Mouse (Mus musculus) liver, embryonic 13.5 days (tissue): ENCODE measurements around the gene Polr2i. TPM values are rescaled to one million over a fixed set of nuclear protein-coding genes. Genes with fewer than 3 reads are reported as not detected.
"Not testable (repeated sequence)": the region's sequence is repeated elsewhere in the genome, so short reads cannot be mapped to it uniquely, and the experiment has no call there.

ENCODE experiments used
- ATAC-seq: fragments of 200-750 bp; cut with Nextera tagmentation; 2 replicates; pipeline ENCODE4 v1.8.0; 2017; ENCODE audit warnings: low read depth, mild to moderate bottlenecking, moderate number of reproducible peaks, moderate library complexity
- DNase-seq: peaks from one replicate; pipeline ENCODE4 v3.0.0; 2022
- H3K27ac ChIP-seq: fragments of 300-500 bp; sonication (generic); 2 replicates; pipeline ENCODE4 v1.5.1; 2015; ENCODE audit warnings: moderate library complexity, mild to moderate bottlenecking, inconsistent platforms
- H3K27me3 ChIP-seq: fragments of 300-500 bp; sonication (generic); 2 replicates; pipeline ENCODE4 v1.6.1; 2015; ENCODE audit warnings: mild to moderate bottlenecking, inconsistent platforms
- H3K36me3 ChIP-seq: fragments of 300-500 bp; sonication (generic); 2 replicates; pipeline ENCODE4 v1.6.1; 2015; ENCODE audit warnings: mild to moderate bottlenecking, inconsistent platforms
- H3K4me1 ChIP-seq: fragments of 300-500 bp; sonication (generic); replicated peaks from 2 replicates; pipeline ENCODE4 v1.6.1; 2015; ENCODE audit warnings: inconsistent platforms
- H3K4me2 ChIP-seq: fragments of 300-500 bp; sonication (generic); 2 replicates; pipeline ENCODE4 v1.6.1; 2015; ENCODE audit warnings: inconsistent platforms, mild to moderate bottlenecking, moderate library complexity
- H3K4me3 ChIP-seq: fragments of 300-500 bp; sonication (generic); replicated peaks from 2 replicates; pipeline ENCODE4 v1.5.1; 2015; ENCODE audit warnings: mild to moderate bottlenecking, inconsistent platforms
- H3K9ac ChIP-seq: fragments of 300-500 bp; sonication (generic); 2 replicates; pipeline ENCODE4 v1.6.1; 2015; ENCODE audit warnings: mild to moderate bottlenecking, inconsistent platforms
- H3K9me3 ChIP-seq: fragments of 300-500 bp; sonication (generic); replicated peaks from 2 replicates; pipeline ENCODE4 v1.6.1; 2016; ENCODE audit warnings: inconsistent platforms
- WGBS: fragments of 180-500 bp; shearing (Covaris S2); methylation state at CpG from one replicate; pipeline ENCODE4 v1.1.7; 2015; ENCODE audit not compliant: insufficient replicate concordance; 5-methylcytosine and 5-hydroxymethylcytosine counted together
- polyA plus RNA-seq: library from polyadenylated mRNA; unstranded; fragments of >200 nt; fragmentation: Nextera tagmentation; extraction: Ambion mirVana; gene quantifications from 2 replicates; pipeline ENCODE4 v1.2.1, GENCODE M21; 2015

The Polr2i gene
- polyA plus RNA-seq, 1 experiment from 2014 or later, result 70.0 TPM

DNA sequence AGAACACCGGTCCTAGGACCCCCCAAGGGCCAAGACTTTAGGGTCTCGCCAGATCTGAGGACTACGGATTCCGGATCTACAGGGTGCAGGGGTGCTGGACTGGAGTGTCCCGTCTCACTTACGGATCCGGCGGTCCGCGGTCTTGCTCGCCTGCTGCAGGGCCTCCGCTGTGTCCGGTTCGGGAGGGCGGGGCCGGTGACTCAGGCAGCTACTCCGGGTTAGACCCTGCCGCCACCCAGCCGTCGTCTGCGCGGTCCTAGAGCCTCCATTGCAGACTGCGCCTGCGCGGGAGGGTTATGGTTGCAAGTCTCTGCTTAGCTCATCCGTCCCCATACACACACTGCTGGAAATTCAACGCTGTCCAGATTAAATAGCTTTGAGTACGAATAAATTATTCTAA lies 36.9 kb upstream of the Polr2i start:
- Histone ChIP-seq H3K4me2 (peak overlapping the region; percentile 94), H3K9me3 (no peaks in the 10 kb centered on the region), H3K4me3 (peak overlapping the region; percentile 86), H3K27me3 (no peaks in the 10 kb centered on the region), H3K9ac (peak overlapping the region; percentile 90), H3K36me3 (peaks cover 30% of the 10 kb centered on the region), H3K4me1 (peaks cover 43% of the 10 kb centered on the region), H3K27ac (peak overlapping the region; percentile 95)
- DNase-seq, result peak; percentile 95
- peak; percentile 90 for ATAC-seq
- WGBS, result 1% methylated on average over 28 of the region's 28 CpGs

DNA sequence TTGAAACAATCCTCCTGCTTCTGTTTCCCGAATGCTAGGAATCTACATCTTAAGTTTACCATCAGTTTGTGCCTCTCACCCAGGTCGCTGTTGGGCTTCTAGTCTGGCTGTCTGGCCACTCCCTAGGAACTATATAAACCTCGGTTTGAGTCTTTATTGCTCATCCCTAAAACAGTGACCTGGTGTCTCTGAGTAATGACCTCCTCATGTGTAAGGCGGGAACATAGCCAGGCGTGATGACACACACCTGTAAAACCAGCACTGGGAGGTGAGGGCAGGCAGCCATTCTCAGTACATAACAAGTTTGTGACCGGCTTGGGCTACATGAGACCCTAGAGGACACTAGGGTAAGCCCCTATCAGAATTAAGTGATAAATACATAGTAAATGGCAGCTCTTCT lies 36.3 kb upstream of the Polr2i start:
- Histone ChIP-seq H3K27ac (0 out of 2 replicates have a peak overlapping the region, but pooled peaks have one; percentile 95), H3K9ac (peak overlapping the region; percentile 90; the same call in 1 of the 2 replicates), H3K27me3 (0 out of 2 replicates have a peak, but pooled peaks cover 3% of the 10 kb centered on the region), H3K4me3 (peak overlapping the region; percentile 86), H3K36me3 (peaks cover 24% of the 10 kb centered on the region), H3K4me1 (peaks cover 43% of the 10 kb centered on the region), H3K4me2 (peak overlapping the region; percentile 94), H3K9me3 (no peaks in the 10 kb centered on the region)
- no peak for ATAC-seq
- WGBS, result 63% methylated on average over 6 of the region's 6 CpGs
- DNase-seq, result no peak

DNA sequence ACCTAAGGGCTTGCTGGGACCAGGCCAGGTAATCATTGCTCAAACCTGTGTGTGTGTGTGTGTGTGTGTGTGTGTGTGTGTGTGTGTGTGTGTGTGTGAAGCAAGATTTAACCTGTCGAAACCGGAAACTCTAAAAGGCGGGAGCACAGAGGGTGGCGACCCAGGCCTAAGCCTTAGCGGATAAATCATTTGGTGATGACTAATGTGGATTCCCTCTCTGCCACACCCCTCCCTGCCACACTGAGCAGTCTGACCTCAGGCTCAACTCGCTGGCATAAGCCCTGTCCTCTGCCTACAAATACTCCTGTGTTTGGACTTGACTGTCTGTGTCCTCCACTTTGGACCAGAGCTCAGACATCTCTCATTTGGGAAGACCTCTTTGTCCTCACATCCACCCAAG lies 35.6 kb upstream of the Polr2i start:
- no peak for ATAC-seq

DNA sequence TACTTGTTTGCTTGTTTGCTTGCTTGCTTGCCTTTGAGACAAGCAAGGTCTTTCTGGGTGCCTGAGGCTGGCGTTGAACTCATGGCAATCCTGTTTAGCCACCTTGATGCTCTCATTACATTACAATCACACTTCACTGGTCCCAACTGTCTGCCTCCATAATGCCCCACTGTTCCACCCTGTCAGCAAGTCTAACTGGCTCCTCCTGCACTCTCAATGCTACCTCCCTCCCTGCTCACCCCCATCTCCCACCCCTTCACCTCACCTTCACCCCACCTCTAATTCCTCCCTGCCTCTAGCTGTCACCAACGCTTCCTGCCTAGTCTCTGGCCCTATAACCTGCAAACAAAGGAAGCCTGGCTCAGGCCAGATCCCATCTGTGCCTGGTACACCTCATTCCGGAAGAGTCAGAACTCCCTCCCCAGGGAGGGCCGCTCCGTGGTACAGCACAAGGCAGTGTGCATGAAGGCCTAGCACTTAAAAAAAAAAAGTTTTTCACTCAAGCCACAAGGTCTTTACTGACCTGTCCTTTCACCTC lies 34.1 kb upstream of the Polr2i start:
- Histone ChIP-seq H3K36me3 (0 out of 2 replicates have a peak, but pooled peaks cover 2% of the 10 kb centered on the region), H3K4me3 (no peak overlapping the region), H3K9ac (no peak overlapping the region), H3K27me3 (0 out of 2 replicates have a peak, but pooled peaks cover 3% of the 10 kb centered on the region), H3K27ac (no peak overlapping the region), H3K9me3 (no peaks in the 10 kb centered on the region), H3K4me2 (no peak overlapping the region), H3K4me1 (peaks cover 37% of the 10 kb centered on the region)
- ATAC-seq (no peak), DNase-seq (no peak)
- WGBS, result 64% methylated on average over 5 of the region's 5 CpGs

More for the DNA sequence above, 35.6 kb upstream of the Polr2i start:
- 77% methylated on average over 6 of the region's 6 CpGs for WGBS
- no peak overlapping the region for H3K4me2 ChIP-seq
- H3K4me3 ChIP-seq, result no peak overlapping the region
- H3K36me3 ChIP-seq, result peaks cover 17% of the 10 kb centered on the region
- 0 out of 2 replicates have a peak, but pooled peaks cover 3% of the 10 kb centered on the region for H3K27me3 ChIP-seq
- DNase-seq, result no peak
- no peak overlapping the region for H3K9ac ChIP-seq
- no peaks in the 10 kb centered on the region for H3K9me3 ChIP-seq
- H3K4me1 ChIP-seq, result peaks cover 43% of the 10 kb centered on the region
- H3K27ac ChIP-seq, result no peak overlapping the region

DNA sequence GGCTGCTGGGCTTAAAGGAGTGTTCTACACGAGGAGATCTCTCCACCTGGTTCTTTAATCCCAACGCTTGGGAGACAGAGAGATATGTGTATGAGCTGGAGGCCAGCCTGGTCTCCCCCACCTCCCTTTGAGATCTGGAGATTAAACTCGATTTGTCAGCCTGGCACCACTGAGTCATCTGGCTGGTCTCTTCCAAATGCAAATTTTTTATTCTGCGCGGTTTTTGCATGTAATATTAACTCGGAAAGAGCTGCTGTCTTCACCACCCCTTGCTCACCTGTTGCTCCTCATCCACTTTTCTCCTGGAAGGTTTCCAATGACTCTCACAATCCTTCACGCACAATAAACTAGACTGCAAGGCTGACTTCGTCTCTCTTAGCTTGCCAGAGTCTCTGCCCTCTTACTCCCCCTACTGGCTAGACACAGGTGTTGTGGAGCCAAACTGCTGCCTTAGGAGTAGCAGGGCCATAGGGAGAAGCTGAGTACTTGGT lies 33.2 kb upstream of the Polr2i start, which contains the start of gene Capns1:
Gene Capns1 (minus strand): TSS at position 331 of the 491 bp plus-strand sequence.
- H3K4me3 ChIP-seq, result no peak within 1 kb of the TSS
- 7% methylated on average over 8 of the region's 8 CpGs for WGBS
- H3K27ac ChIP-seq, result no peak within 1 kb of the TSS
- H3K4me1 ChIP-seq, result peaks cover 29% of the 10 kb centered on the region
- H3K9ac ChIP-seq, result peak within 1 kb of the TSS; percentile 14; the same call in 1 of the 2 replicates
- H3K9me3 ChIP-seq, result no peaks in the 10 kb centered on the region
- no peaks in the 10 kb centered on the region for H3K36me3 ChIP-seq
- DNase-seq, result peak; percentile 68
- ATAC-seq, result no peak
- H3K27me3 ChIP-seq, result 0 out of 2 replicates have a peak, but pooled peaks cover 3% of the 10 kb centered on the region
- H3K4me2 ChIP-seq, result peak within 1 kb of the TSS; percentile 29

DNA sequence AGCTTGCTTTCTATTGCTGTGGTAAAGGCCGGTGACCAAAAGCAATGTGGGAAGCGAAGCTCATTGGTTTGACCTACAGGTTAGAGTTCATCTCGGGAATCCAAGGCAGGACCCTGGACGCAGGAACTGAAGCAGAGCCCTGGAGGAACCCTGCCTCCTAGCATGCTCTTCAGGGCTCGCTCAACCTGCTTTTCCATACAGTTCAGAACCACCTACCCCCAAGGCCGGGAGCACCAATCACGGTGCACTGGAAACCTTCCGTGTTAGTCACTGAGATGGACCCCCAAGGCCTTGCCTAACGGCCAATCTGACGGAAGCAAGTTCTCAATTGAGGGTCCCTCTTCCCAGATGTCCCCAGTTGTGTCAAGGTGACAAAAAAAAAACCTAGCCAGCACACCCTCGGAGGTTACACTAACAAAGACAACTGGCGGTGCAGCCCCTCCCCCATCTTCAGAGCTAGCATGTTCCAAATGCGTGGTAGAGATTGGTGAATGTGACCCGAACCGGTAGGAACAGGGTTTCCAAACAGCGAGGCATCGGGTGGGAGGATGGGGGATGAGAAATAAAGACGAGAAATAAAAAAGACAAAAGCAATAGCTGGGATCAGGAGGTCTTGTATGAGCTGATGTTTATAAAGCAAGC lies 32.1 kb upstream of the Polr2i start:
- WGBS, result 67% methylated on average over 18 of the region's 18 CpGs
- no peak for ATAC-seq
- no peak for DNase-seq
- Histone ChIP-seq H3K27me3 (0 out of 2 replicates have a peak, but pooled peaks cover 3% of the 10 kb centered on the region), H3K4me1 (peaks cover 31% of the 10 kb centered on the region), H3K9ac (no peak overlapping the region), H3K4me2 (no peak overlapping the region), H3K4me3 (no peak overlapping the region), H3K9me3 (no peaks in the 10 kb centered on the region), H3K36me3 (no peaks in the 10 kb centered on the region), H3K27ac (no peak overlapping the region)

DNA sequence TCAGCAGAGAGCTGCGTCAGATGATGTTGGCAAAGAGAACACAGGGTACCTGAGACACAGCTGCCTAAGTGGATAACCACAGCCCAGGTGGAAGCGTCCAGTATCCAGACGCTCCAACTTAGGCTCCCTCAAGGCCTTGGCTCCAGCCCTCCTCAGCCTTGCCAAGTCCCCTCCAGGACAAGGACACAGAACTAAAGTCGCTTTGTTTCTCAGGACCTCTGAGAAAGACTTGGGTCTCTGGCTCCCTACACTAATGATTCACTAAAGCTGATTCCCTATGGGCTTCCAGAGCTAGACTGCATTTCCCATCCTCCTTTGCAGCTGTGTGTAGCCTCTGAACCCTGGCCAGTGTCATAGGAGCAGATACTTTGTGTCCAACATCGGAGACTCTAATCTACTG lies 31.5 kb upstream of the Polr2i start:
- ATAC-seq, result no peak
- WGBS, result 76% methylated on average over 5 of the region's 5 CpGs
- no peaks in the 10 kb centered on the region for H3K36me3 ChIP-seq

DNA sequence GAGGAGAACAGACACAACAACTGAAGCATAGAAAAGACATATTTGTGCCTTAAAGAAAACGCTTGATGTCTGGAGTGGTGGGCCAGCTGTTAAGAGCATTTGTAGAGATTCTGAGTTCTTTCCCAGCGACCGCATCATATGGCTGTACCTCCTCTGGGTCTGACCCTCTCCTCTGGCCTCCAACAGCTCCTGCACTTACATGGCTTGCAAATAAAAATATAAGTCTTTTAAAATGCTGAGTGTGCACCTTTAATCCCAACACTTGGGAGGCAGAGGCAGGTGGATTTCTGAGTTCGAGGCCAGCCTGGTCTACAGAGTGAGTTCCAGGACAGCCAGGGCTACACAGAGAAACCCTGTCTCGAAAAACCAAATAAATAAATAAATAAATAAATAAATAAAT lies 31.1 kb upstream of the Polr2i start:
- DNase-seq, H3K4me3 ChIP-seq, H3K9ac ChIP-seq, ATAC-seq, H3K9me3 ChIP-seq, H3K27ac ChIP-seq, H3K36me3 ChIP-seq, H3K27me3 ChIP-seq, H3K4me2 ChIP-seq: not testable (repeated sequence)
- WGBS, result 83% methylated on average over 5 of the region's 5 CpGs
- H3K4me1 ChIP-seq, result peaks cover 27% of the 10 kb centered on the region

More for the DNA sequence above, 31.5 kb upstream of the Polr2i start:
- no peak for DNase-seq
- Histone ChIP-seq H3K9ac (no peak overlapping the region), H3K27me3 (0 out of 2 replicates have a peak, but pooled peaks cover 3% of the 10 kb centered on the region), H3K4me2 (no peak overlapping the region), H3K27ac (no peak overlapping the region), H3K4me3 (no peak overlapping the region), H3K9me3 (no peaks in the 10 kb centered on the region), H3K4me1 (peaks cover 32% of the 10 kb centered on the region)

DNA sequence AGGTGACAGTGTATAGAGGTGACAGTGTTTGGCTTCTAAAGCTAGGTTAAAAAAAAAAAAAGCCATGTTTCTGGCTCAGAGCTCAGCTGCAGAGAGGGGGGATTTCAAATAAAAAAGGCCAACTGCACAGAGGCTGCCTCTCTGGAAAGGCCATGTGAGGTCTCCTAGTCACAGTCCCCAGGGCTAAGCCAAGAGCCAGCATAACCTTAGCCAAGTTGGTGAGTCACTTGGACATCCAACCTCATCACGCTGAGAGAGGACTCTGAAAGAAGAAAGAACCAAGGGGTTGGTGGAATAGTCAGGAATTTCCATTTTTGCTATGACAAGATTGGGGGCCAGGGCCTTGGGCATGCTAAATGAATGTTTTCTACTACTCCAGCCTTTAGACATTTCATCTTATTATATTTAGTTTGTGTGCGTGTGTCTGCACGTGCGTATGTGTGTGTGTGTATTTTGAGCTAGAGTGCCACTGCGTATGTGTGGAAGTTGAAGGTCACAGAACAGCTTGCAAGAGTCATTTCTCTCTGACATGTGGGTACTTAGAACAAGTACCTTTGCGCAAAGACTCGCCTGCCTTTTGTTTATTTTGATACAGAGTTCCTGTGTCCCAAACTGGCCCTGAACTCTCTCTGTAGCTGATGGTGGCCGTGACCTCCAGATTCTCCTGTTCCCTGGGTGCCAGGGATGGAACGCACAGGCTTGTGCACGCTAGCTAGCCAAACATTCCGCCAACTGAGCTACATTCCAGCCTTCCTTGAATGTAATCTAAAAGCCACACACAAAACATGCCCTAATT lies 28.7 kb upstream of the Polr2i start:
- H3K36me3 ChIP-seq, result no peaks in the 10 kb centered on the region
- DNase-seq (no peak), ATAC-seq (no peak)
- 74% methylated on average over 11 of the region's 11 CpGs for WGBS
- 0 out of 2 replicates have a peak, but pooled peaks cover 3% of the 10 kb centered on the region for H3K27me3 ChIP-seq
- H3K4me2 ChIP-seq, result no peak overlapping the region
- no peaks in the 10 kb centered on the region for H3K9me3 ChIP-seq
- H3K9ac ChIP-seq, result no peak overlapping the region
- H3K4me3 ChIP-seq, result no peak overlapping the region
- no peak overlapping the region for H3K27ac ChIP-seq
- peaks cover 12% of the 10 kb centered on the region for H3K4me1 ChIP-seq

DNA sequence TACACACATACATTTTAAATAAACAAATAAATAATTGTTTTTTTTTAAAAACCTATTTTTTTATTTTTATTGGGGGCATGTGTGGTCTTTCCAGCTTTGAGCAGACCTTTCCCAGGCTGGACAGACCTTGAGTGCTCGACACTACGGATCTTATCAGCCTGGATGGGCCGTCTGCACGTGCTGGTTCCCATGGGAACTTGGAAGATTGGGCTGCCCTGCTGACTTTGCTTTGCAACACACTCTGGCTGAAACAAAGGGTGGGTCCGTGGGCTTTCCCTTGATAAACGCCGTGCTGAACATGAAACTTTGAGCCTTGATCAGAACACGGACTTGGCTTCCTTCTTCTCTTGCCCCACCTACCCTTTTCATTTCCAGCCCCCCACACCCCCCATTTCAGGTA lies 27.4 kb upstream of the Polr2i start:
- DNase-seq (no peak), ATAC-seq (no peak)
- Histone ChIP-seq H3K9ac (0 out of 2 replicates have a peak overlapping the region, but pooled peaks have one; percentile 26), H3K36me3 (no peaks in the 10 kb centered on the region), H3K4me1 (peaks cover 7% of the 10 kb centered on the region), H3K27ac (no peak overlapping the region), H3K4me3 (no peak overlapping the region), H3K4me2 (peak overlapping the region; percentile 28), H3K27me3 (0 out of 2 replicates have a peak, but pooled peaks cover 5% of the 10 kb centered on the region), H3K9me3 (no peaks in the 10 kb centered on the region)
- 25% methylated on average over 8 of the region's 8 CpGs for WGBS

DNA sequence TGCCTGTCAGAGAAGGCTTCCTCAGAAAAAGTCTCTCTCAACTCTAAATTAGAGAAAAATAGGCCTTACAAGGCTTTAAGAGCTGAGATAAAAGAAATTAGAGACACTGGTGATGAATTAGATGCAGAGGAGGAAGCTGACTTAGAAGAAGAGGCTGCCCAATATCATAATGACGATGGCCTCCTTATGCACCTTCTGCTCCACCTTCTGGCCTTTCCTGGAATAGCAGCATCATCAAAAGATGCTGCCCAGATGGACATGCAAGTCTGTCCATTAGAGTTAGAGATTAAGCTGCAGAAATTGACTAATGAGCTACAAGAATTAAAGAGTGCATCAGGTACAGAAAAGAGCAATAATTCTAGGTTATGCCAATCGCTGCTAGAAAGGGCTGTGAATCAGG lies 26.4 kb upstream of the Polr2i start:
- H3K36me3 ChIP-seq, result no peaks in the 10 kb centered on the region
- no peak overlapping the region for H3K27ac ChIP-seq
- ATAC-seq (no peak), DNase-seq (peak; percentile 45)
- 0 out of 2 replicates have a peak, but pooled peaks cover 2% of the 10 kb centered on the region for H3K27me3 ChIP-seq
- no peak overlapping the region for H3K4me3 ChIP-seq
- no peaks in the 10 kb centered on the region for H3K9me3 ChIP-seq
- no peak overlapping the region for H3K9ac ChIP-seq
- H3K4me1 ChIP-seq, result peaks cover 7% of the 10 kb centered on the region
- H3K4me2 ChIP-seq, result no peak overlapping the region
- 4% methylated on average over 2 of the region's 2 CpGs for WGBS
